Mouse (Mus musculus) lung, adult 18-20 months (tissue): ENCODE data around the gene Tspan32.
A peak's percentile ranks its signal among the peaks of the same experiment; 100 is the strongest.

Experiments
- DNase-seq, 2 experiments: peaks; one replicate each; pipeline ENCODE4 v3.0.0; 2022; ENCODE audit warnings: mixed read lengths in 2 of 2

Gene Tspan32

DNA sequence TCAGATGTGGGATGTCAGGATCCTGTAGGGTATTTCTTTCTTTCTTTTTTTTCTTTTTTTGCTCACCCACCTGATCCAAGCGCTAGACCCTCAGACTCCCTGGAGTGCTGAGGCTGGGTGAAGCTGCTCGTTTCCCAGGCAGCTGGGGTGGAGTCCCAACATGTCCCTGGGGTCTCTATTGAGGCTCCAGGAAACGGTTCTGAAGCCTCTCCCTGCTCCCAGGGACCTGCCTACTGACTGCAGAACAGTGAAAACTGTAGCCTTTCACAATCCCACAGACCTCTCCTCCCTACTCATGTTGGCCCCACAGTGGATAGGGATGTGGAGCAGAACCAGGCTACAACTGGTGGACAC is 49.7 kb downstream of the Tspan32 start:
- DNase-seq = no peak

DNA sequence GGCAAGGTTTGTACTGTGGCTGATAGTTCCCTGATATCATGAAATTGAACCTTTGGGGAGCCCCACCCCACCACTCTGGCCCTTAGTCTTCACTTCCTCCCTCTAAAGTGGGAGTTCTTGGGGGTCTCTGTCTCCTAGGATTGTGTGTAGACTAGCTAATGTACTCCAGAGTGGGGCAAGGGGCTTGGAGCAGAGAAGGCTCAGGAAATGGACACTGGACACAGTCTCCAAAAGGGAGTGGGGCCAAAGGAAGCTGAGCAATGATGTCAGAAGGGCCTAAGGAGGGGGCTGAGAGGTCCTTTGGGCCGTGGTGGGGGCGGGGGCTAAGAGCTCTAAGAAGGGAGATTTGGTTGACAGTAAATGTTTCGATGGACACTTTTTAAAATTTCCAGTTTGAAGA is 50.2 kb downstream of the Tspan32 start:
- DNase-seq = no peak

DNA sequence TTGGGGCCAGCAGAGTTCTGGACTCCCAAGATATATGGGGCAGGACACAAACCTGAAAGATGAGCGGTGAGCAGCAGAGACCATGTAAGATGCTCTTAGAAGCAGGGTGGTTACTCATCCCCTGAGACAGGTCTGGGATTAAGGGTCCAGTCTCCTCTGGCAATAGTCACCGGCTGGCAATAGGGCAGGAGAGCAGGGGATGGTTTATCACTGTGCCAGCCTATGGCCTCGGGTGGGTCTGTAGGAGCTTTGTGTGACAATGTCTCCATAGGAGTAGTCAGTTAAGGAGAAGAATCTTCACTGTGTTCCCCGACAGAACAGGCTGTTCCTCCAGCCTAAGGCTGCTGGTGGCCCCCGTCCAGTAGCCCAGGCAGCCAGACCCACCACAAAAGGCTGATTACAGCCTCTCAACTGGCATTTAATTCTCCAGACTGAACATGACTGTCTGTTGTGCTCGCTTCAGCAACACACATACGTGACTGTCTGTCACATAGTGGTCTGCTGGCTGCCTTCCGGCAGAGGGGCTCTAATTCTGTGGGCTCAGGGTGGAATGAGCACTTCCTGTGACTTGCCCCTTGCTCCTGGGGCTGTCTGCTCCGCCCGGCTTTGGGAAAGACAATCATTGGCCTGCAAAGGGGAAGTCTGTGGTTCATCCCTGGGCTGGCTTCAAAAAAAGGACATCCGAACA is 50.8 kb downstream of the Tspan32 start:
- no peak for DNase-seq

DNA sequence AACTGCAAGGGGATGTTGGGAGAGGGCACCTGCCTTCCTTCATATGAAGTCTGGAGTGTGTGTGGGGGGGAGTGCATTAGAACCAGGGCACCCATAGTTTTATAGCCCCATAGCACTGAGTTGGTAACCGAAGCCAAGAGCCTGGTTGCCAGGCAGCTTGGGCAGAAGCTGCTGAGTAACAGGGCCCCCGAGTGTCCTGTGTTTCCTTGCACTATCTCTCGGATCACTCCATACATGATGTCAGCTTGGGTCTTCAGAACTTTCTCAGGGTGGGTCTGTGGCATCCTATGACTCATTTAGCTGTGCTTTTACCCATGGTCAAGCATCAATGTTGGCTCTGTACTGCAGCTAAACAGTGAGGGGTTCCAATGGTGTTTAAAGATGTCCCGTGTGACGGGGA is 52.2 kb downstream of the Tspan32 start:
- no peak for DNase-seq

DNA sequence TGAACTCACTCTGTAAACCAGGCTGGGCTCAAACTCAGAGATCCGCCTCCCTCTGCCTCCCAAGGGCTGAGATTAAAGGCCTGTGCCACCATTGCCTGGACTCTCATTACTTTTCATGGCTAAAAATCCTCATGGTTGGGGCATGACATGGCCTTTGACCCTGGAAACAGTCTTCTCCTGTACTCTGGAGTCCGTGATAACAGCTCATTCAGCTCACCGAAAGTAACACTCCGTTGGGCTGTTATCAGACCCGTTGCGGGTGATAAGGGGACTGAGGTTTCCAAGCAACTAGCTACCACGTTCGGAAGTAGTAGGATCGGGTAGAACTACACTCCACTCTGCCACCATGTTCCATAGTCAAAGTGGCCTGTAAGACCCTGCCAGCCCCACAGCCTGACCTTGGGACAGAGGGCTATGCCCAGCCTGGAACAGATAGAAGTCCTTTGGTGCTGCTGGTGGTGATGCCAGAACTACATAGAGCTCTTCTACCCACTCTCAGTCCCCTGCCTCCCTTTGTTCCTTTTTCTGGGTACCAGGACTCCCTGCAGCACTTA is 52.9 kb downstream of the Tspan32 start:
- DNase-seq = no peak

DNA sequence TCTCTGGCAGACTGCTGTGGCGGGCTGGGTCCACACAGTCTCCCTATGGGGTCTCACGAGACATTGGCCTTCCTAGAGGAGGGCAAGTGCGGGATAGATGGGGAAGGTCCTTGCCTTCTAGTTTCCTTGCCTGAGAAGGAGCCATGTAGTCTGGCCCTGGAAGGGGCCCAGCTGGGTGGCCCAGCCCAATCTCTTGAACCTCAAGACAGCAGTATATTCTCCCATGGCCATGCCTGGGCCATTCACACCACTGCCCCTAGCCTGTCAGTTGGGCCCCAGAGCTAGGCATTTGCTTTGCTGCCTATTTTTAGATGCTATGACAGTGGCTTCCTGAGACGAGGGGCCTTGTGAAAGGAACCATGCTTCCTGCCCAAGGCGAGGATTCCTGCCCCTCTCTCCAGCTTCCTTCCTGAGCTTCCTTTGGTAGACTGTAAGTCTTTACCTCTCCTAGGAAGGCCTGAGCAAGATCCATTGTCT is 53.4 kb downstream of the Tspan32 start:
- no peak for DNase-seq

DNA sequence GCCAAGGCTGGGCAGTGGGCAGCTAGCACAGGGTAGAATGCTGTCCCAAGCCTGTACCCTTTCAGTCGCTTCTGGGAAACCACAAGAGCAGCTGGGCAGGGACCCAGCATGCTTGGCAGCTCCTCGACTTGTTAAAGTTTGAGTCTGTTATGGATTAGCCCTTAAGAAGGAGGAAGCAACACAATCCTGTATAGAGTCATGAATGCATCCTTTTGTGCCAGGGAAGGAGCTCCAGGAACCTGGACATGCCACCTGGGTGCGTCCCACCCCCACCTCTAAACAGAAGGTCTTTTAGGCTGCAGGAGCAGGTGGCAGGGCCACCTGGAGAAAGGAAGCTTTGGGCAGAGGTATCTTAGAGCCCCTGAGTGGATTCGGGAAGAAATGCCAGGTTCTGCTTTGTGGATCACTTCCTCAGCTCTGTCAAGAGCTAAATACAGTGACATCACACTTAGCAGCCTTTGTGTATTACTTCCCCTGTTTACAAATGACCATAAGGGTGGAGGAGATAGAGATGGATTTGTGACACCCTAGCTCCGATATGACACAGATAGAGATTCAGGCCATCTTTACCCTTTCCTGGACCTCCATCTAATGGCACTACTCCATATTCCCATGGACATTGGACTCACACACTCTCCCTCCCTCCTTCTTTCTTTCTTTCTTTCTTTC is 54.5 kb downstream of the Tspan32 start:
- DNase-seq = no peak

DNA sequence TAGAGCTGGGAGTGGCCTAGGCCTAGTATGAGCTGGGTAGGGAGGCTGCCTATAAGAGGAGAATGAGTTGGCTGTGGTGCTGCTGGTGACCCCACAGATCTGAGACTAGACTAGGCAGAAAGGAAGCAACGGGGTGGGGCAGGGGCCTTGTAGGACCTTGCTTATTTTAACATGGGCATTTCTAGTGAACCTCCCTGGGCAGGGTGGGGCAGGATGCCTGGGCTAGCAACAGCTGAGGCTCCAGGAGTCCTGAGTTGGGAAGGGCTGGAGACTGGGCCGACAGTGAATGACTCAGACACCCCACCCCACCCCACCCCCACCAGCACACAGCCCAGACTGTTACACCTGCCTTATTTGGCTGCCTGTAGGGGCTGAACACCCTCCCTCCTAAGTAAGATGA is 57.9 kb downstream of the Tspan32 start:
- DNase-seq = no peak

DNA sequence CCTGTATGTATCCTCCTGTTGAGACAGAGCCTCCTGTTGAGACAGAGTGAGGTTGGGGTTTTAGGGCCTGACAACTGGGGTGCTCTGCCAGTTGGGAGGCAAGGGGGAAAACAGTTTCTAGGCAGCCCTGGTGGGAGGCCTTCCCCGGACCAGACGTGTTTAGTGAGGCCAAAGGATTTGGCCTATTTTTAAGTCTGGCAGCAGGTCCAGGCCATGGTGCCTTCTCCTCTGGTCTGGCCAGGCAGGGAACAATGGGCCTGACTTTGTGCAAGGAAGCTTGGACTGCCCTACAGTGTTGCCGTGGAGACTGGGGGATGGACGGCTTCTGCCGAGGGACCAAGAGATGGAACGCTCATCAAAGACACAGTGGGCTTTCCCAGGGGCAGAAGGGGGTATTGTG is 59.4 kb downstream of the Tspan32 start:
- no peak for DNase-seq

DNA sequence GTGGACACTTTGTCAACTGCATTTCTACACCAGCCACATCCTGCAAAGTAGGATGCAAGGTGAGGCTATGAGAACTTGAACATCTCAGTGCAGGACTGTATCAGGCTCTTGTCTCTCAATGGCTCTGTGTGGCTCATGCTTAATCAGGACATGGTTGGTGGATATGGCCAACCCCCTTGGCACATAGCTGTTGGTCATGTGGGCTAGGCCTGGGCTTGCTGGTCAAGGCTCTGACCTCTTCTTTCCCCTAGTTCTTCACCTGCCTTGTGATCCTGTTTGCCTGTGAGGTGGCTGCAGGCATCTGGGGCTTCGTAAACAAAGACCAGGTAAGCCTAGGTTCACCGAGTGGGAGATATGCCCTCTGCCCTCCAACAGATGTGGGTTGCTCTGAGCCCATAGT is 60.8 kb downstream of the Tspan32 start:
- no peak for DNase-seq

DNA sequence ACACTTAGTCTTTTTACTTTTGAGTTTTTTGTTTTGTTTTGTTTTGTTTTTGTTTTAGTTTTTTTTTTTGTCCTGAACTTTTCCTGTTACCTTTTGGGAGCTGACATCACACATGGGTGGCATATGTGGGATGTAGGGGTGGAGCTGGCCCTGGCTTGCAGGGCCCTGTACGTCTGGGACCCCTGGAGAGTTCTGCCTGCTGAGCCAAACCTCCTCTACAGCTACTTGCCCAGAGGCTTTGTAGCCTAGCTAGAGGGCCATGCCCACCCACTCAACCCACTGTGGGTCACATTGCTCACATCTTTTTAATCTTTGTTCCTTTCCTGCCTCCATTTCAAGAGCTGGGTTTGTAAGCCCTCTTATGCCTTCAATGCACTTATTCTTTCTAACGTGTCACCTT is 62.6 kb downstream of the Tspan32 start:
- no peak for DNase-seq

DNA sequence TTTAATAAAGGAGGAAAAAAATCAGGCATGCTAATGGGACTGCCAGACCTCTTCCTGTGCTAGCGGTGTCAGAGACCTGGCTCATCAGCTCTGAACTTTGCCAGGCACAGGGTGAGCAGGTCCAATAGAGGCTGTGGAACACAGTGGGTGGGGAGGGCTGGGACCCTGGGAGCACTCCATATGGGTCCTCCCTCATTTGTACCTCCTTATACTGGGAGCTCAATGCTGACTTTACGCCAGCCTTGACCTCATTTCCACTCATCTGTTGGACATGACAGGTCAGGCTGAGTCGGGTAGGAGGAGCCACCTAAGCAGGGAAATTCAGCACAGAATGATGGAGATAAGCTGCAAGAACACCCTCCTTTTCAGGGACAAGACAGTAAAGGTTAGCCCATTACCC is 63.1 kb downstream of the Tspan32 start:
- DNase-seq = no peak

DNA sequence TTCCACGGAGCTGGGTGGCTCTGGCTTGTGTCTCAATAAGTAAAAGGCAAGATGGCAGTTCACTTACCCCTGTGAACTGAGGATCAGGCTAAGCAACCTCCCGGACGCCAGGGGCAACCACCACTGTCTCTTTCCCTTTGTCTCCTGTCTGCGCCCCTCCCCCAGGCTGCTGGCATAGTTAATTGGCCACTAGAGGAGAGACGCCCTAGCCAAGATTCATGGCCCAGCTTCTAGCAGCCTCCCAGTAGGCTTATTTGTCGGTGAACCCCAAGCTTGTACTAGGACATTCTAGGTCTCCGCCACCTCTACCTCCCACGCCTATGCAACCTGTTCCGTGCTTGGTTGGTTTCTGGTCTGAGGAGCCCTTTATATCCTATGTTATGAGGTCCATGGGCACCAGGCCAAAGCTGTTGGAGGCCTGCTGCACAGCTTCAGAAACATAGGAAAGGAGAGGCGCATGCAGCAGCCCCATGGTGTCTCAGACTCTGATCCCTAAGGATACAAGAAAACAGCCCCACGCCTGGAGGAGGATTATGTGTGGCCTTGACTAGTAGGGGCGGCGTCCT is 63.6 kb downstream of the Tspan32 start:
- DNase-seq = no peak

DNA sequence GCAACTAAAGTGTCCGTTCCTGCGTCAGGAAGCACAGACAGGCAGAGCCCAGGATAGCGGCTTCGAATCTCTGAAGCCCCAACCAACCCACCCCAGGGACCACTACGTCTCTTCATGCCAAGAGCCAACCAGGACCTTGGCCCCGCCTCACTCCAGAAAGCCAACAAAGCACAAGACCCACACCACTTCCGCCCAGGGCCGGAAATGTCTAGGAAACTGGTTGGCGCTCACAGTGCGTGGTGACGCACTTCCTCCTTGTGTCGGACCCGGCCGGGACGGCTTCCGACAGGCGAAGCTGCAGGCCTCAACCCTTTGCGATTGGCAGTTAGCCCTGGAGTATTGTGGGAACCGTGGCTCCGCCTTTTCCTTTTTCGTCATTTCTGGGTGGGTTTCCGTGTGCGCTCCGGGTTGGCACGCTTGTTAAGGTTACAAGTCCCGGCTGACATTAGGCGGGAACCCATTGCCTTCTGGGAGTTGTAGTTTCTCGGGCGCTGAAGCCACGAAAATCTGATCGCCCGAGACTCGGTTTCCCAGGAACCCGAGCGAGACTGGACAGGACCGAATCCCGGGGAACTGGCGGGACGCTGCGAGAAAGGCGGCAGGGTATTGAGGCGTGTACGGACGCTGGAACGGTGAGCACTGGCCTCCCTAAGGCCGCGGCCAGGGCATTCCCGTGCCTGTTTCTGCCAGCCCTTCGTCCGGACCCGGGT is 64.2 kb downstream of the Tspan32 start, which contains the start of gene Tssc4:
Gene Tssc4, plus strand, starts transcription at position 368 of the 710 bp plus-strand sequence.
- peak; percentile 99 for DNase-seq
